Mouse (Mus musculus): ENCODE results near the gene Adam20. TPM values are rescaled to one million over a fixed set of nuclear protein-coding genes. Genes with fewer than 3 reads are reported as not detected.
"Not testable (repeated sequence)": the region's sequence is repeated elsewhere in the genome, so short reads cannot be mapped to it uniquely, and the experiment has no call there.

The Adam20 gene
- total RNA-seq (2021) = not detected

DNA sequence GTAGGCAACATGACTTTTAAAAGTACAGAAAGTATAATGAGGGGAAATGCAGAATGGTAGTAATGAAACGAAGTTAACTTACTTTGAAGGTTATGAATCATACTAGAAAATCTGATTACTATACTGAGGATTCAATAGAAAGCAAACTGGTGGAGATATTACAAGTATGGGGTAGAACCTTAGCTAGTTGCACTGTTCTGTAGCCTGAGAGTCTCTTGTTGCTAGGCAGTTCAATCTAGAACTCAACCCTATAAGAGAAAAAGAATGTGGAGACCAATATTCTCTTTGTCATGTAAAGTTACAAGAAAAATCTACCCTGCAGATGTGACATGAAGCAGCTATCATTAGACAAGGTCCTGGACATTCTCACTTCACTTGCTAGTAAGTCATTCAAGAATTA is at the start of gene Adam20:
TSS of gene Adam20 (plus strand) at position 301 of the 400 bp plus-strand sequence.
- intact Hi-C loops (cut with DNase I); DNase-seq: not testable (repeated sequence)

- intact Hi-C loops (cut with DNase I); DNase-seq: not testable (repeated sequence)
Observed at GRCm38 (mm10) chr8:40751908-40752307, 41.2 kb upstream of the Adam20 start, which contains the start of gene Adam25. TSS of gene Adam25 (plus strand) at chr8:40752208.

DNA sequence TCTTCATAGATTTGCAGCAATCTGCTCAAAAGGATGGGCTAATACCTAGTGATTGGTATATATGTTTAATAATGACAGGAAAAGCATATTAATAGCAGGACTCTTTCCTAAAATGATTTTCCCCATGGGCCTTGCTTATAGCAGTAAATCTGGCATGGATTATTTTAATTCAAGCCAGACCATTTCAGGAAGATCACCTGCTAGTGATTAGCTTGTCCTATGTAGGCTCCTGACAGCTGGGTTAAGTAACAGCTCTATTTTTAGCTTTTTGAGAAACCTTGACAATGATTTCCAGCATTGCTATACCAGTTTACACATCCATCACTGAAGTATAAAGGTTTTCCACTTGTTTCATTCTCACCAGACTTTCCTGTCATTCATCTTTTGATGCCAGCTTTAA is 9.8 kb upstream of the Adam20 start:
- intact Hi-C loops (cut with DNase I) = no loop called here
- DNase-seq = no peak

DNA sequence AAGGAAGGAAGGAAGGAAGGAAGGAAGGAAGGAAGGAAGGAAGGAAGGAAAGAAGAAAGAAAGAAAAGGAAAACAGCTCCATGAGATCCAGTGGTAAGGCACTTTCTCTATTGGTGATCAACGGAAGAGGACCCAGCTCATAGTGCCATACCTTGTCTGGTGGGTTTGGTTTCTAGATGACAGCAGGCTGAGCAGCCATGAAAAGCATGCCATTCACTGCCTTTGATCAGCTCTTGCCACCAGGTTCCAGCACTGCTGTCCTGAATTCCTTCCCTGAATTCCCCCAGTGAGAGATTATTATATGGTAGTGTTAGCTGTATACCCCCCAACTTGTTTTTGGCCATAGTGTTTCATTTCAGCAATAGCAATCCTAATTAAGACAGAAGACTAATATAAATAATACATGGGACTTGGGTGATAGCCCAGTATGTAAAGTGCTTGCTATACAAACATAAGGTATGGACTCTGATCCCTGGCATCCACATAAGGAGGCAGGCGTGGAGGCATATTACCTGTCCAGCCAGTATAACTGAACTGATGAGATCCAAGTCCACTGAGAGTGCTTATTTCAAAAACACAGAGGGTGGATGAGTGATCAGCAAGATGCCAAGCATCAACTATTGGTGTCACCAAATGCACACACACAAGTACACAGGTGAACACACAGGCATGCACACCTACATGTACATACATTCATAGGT is 10.5 kb downstream of the Adam20 start:
- DNase-seq = no peak
- intact Hi-C loops (cut with DNase I) = no loop called here

Other genes with a start within 250 kb of the Adam20 start
- gene Adam24, start 118.2 kb upstream of the Adam20 start, total RNA-seq (2021) = not detected
- not detected for gene Adam25, start 41.1 kb upstream of the Adam20 start, total RNA-seq (2021)
- gene Adam39, start 29.7 kb downstream of the Adam20 start, total RNA-seq (2021) = not detected

Data from left cerebral cortex, postnatal 4 days (tissue).